Mouse (Mus musculus): ENCODE measurements around the gene Kat5.

GRCm38 (mm10) chr19:5611973-5612372 is 1.9 kb upstream of the Kat5 start:
- TF ChIP-seq CTCF (IDR thresholded peaks at IDR 0.05; ENCODE audit: low read depth) (no peak), EP300 (IDR thresholded peaks at IDR 0.05; ENCODE audit: low read depth) (no peak)
